Mouse (Mus musculus): Measurements from ENCODE around the gene Arfgef2.

Gene Arfgef2

GRCm38 (mm10) chr2:166862505-166862904, 57.1 kb downstream of the Arfgef2 start:
- no peak for DNase-seq

- DNase-seq, result no peak
These were observed 60.1 kb downstream of the Arfgef2 start for GRCm38 (mm10) chr2:166865476-166865875.

- no peak for DNase-seq
These were observed 65.0 kb downstream of the Arfgef2 start for GRCm38 (mm10) chr2:166870271-166870865.

- DNase-seq, result no peak
These were observed 65.5 kb downstream of the Arfgef2 start for GRCm38 (mm10) chr2:166870899-166871298.

GRCm38 (mm10) chr2:166874675-166875280, 69.4 kb downstream of the Arfgef2 start:
- DNase-seq, result no peak

GRCm38 (mm10) chr2:166875561-166875960, 70.2 kb downstream of the Arfgef2 start:
- no peak for DNase-seq

- no peak for DNase-seq
These were observed 70.9 kb downstream of the Arfgef2 start for GRCm38 (mm10) chr2:166876331-166876730.

- DNase-seq, result no peak
These were observed 79.7 kb downstream of the Arfgef2 start for GRCm38 (mm10) chr2:166885066-166885465.

GRCm38 (mm10) chr2:166885619-166886018, 80.2 kb downstream of the Arfgef2 start:
- DNase-seq, result no peak

GRCm38 (mm10) chr2:166886231-166886630, 80.8 kb downstream of the Arfgef2 start:
- DNase-seq, result no peak

- DNase-seq, result no peak
These were observed 82.4 kb downstream of the Arfgef2 start for GRCm38 (mm10) chr2:166887816-166888215.

GRCm38 (mm10) chr2:166891366-166891880, 86.0 kb downstream of the Arfgef2 start:
- no peak for DNase-seq

GRCm38 (mm10) chr2:166892158-166892680, 86.8 kb downstream of the Arfgef2 start:
- no peak for DNase-seq

- no peak for DNase-seq
These were observed 87.6 kb downstream of the Arfgef2 start for GRCm38 (mm10) chr2:166893036-166893435.

GRCm38 (mm10) chr2:166896368-166896767, 91.0 kb downstream of the Arfgef2 start:
- no peak for DNase-seq

- DNase-seq, result peak; percentile 55
These were observed 91.6 kb downstream of the Arfgef2 start for GRCm38 (mm10) chr2:166896974-166897373.

- DNase-seq, result no peak
These were observed 93.8 kb downstream of the Arfgef2 start for GRCm38 (mm10) chr2:166899161-166899560.

GRCm38 (mm10) chr2:166899746-166900145, 94.4 kb downstream of the Arfgef2 start:
- DNase-seq, result no peak

- no peak for DNase-seq
These were observed 95.6 kb downstream of the Arfgef2 start for GRCm38 (mm10) chr2:166900792-166901505.

- DNase-seq, result no peak
These were observed 98.4 kb downstream of the Arfgef2 start for GRCm38 (mm10) chr2:166903719-166904282.

GRCm38 (mm10) chr2:166905711-166906522, 100.5 kb downstream of the Arfgef2 start, which contains the start of gene Cse1l:
TSS of gene Cse1l (plus strand) at chr2:166906040.
- DNase-seq, result peak; percentile 97

GRCm38 (mm10) chr2:166906523-166907182, 101.3 kb downstream of the Arfgef2 start:
- DNase-seq, result no peak
